ENCODE assay signal across 8 mouse cellular contexts in genomic region chr11:5243812-5244748, GRCm38 (mm10). TPM values are rescaled to one million over a fixed set of nuclear protein-coding genes. Genes with fewer than 3 reads are reported as not detected.
DNase-seq lines count a peak whose midpoint lies in the region; ATAC-seq lines count a peak whose summit lies in the region.

No protein-coding gene starts in this region.

- H3K36me3 ChIP-seq in hindbrain, embryonic 12.5 days, result peaks cover 10% of the 10 kb centered on the region

- peak overlapping the region; percentile 0; the same call in 1 of the 2 replicates for H3K27ac ChIP-seq in hindbrain, embryonic 12.5 days

- H3K9ac ChIP-seq in hindbrain, embryonic 12.5 days, result no peak overlapping the region

- peak; percentile 26 for DNase-seq in thymus, postnatal 14 days
- no peak for DNase-seq in thymus, postnatal 10 days (ENCODE audit: low spot score in 2 of 2)
- DNase-seq in frontal cortex, postnatal 36 days (ENCODE audit: low spot score in 2 of 2), result peak; percentile 74 to 79
- peak; percentile 50 for DNase-seq in layer of hippocampus, adult 9-10 months (ENCODE audit: low spot score)
- DNase-seq in lung, postnatal 36 days, result peak; percentile 56
- peak; percentile 78 for DNase-seq in urinary bladder, postnatal 14 days (ENCODE audit: low spot score)

- H3K4me3 ChIP-seq in hindbrain, embryonic 12.5 days, result no peak overlapping the region

- no peaks in the 10 kb centered on the region for H3K9me3 ChIP-seq in hindbrain, embryonic 12.5 days (replicated peaks)

- H3K4me2 ChIP-seq in hindbrain, embryonic 12.5 days (replicated peaks), result 0 out of 2 replicates have a peak overlapping the region, but pooled peaks have one; percentile 2

- no peaks in the 10 kb centered on the region for H3K27me3 ChIP-seq in hindbrain, embryonic 12.5 days

- no peak for ATAC-seq in hindbrain, embryonic 12.5 days (ENCODE audit: low FRiP score)
- ATAC-seq in megakaryocyte progenitor cell, adult 5-6 weeks (replicated peaks; ENCODE audit: poor library complexity), result no peak

- 67% methylated on average over 24 of the region's 24 CpGs for WGBS in hindbrain, embryonic 12.5 days

- H3K4me1 ChIP-seq in hindbrain, embryonic 12.5 days, result peaks cover 29% of the 10 kb centered on the region

RNA-seq across cellular contexts. Expression of gene Kremen1, which starts 17.3 kb away (rescaled TPM):
- 17.8 and 18.1 TPM in 2 replicates for polyA plus RNA-seq in hindbrain, embryonic 12.5 days (2016; fragmentation: Nextera tagmentation; extraction: Ambion mirVana)
- total RNA-seq in megakaryocyte progenitor cell, adult 5-6 weeks (2015), result 2.0 and 3.2 TPM in 2 replicates
- 1.9 and 2.1 TPM in 2 replicates for total RNA-seq in megakaryocyte progenitor cell, adult 5-6 weeks (2017)

Comparison
In these comparisons a context has a peak if more than half of its experiments do, and no peak if none do; other contexts are left out.
1. DNase-seq: peak in thymus, postnatal 14 days (single experiment), frontal cortex, postnatal 36 days (2 of 2), layer of hippocampus, adult 9-10 months (single experiment), lung, postnatal 36 days (single experiment) and urinary bladder, postnatal 14 days (single experiment); none in thymus, postnatal 10 days (0 of 2).